Mouse (Mus musculus) layer of hippocampus, postnatal 36 days (tissue): ENCODE measurements around the gene Lta. TPM values are rescaled to one million over a fixed set of nuclear protein-coding genes. Genes with fewer than 3 reads are reported as not detected.

Experiments used
- DNase-seq, 2 experiments: peaks; one replicate each; pipeline ENCODE4 v3.0.0; 2022
- total RNA-seq, 2 experiments: library from RNA; stranded (reverse); gene quantifications; 2 replicates each; pipeline ENCODE4 v1.2.3; 2021

The Lta gene
- under 1 TPM; 0.28 to 0.42 TPM for total RNA-seq

DNA sequence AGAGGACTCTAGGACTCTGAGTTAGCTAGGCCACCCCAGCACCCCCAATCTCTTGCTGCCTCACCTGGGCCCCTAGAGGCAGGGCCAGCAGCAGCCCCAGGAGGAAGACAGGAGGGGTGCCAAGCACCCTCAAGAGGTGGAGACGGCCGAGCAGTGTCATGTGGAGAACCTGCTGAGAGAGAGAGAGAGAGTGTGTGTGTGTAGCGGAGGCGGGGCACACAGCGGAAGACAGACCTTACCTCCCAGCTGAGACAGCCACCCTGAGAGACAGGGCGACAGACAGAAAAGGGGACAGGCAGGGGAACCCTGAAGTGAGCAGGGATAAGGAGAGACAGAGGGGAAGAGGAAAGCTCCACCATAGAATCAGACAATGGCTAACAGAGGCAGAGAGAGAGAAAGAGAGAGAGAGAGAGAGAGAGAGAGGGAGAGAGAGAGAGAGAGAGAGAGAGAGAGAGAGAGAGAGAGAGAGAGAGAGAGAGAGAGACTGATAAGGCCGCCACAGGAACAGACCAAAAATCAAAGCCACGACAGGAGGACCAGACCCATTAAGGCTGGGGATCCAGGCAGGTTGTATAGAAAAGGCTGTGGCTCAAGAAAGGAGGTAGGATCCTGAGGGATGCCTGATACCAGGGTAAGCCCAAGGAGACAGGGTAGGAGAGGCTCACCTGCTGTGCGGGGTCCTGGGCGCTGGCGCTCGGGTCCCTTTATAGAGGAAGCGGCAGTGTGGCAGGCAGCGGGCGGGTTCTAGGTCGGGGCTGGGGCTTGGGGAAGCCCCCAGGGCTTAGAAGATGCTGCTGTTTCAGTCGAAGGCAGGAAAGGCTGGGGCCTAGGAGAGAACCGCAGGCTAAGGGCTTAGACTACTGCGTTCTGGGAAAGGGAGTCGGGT lies at the start of gene Lta:
Gene Lta (minus strand): TSS at position 858 of the 886 bp plus-strand sequence.
- DNase-seq, result no peak

DNA sequence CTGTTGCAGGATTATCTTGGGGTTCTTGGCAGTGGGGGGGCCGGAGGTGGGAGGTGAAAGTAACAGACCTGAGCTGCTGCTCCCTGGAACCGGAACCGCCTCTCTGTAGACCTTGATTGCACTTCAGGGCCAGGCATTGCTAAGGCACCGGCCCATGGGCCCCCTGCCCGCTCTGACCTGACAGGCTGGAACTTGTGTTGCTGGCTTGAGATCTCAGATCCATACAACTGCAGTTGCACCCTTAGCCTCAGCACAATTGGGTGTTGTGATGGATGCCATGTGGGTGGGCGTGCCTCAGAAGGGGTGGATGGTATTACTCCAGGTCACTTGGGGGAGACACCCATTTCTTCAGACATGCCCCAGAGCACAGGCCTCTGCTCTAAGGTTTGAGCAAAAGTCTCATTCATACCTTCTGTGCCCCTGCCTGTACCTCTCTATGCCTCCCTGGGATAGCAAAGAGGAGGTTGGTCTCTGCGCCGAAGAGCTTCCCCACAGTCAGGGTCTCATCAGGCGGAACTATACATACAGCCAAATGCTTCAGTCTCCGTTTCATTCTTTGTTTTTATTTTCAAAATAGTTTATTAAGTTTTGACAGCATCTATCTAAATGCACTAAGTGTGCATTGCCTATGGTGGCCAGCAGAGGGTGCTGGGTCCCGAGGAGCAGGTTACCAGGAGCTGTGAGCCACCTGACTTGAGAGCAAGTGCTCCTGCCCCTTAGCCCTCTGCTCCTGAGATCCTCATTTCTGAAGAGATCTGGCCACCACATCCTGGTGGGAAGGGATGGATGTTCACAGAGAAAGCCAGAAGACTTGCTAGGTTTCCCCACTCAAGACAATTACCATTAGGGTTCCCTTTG lies 49.3 kb upstream of the Lta start:
- no peak for DNase-seq

- DNase-seq, result no peak
Measured at GRCm38 (mm10) chr17:35253293-35254093, 48.3 kb upstream of the Lta start.

GRCm38 (mm10) chr17:35252619-35253292 lies 47.6 kb upstream of the Lta start:
- DNase-seq, result no peak

- no peak for DNase-seq
Measured at GRCm38 (mm10) chr17:35251981-35252380, 46.8 kb upstream of the Lta start.

- DNase-seq, result no peak
Measured at GRCm38 (mm10) chr17:35251162-35251719, 46.1 kb upstream of the Lta start.

- DNase-seq, result no peak
Measured at GRCm38 (mm10) chr17:35250348-35251120, 45.4 kb upstream of the Lta start.

DNA sequence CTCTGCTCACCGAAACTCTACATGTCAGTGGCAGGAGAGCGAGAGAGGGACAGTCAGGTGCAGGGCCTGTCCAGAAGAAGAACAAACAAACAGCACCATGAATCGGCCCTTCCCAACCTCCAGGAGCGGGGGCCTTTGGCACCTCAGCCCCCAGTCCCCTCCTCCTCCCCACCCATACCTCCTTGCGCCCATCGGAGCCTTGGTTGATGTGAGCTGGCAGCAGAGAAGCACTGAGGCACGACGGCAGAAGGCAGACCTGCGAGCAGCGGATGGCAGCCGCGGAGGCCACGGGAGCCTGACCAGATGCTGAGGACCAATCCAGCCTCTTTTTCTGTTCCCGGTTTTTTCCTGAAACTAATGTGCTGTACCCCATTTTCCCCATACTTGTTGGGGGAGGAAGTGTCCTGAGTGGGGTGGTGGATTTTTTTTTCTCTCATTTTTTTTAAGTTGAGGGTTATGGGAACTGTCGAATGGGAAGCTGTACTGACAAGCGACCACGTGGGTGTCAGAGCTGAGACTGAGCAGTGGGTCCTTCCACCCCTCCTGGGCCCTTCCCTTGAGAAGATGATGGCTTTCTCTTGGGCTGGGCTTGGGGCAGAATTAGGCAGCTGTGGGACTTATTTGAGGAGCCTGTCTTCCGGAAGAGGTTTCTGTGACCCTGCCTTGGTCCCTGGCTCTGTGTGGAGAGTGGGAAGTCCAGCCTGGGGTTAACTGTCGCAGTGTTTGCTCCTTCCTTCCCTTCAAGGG lies 44.5 kb upstream of the Lta start:
- no peak for DNase-seq

DNA sequence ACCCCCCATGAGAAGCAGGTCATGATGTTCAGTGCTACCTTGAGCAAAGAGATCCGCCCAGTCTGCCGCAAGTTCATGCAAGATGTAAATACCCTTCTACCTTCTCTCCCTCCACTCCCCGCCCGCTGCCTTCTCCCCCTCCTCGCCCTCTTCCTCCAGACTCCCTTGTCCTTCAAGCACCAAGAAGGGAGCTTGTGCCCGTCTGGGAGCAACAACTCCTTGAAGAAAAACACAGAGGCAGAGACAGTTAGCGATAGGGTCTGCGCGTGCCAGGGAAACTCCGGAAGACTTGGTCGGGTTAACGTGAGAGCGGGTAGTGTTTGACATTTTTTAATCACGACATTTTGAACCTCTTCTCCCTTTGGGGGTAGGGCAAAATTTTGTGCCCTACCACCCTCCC lies 43.8 kb upstream of the Lta start:
- no peak for DNase-seq

- no peak for DNase-seq
Measured at GRCm38 (mm10) chr17:35247144-35247543, 42.0 kb upstream of the Lta start.

GRCm38 (mm10) chr17:35245731-35246623 lies 40.8 kb upstream of the Lta start:
- no peak for DNase-seq

- DNase-seq, result no peak
Measured at GRCm38 (mm10) chr17:35244999-35245398, 39.8 kb upstream of the Lta start.

GRCm38 (mm10) chr17:35243086-35243485 lies 37.9 kb upstream of the Lta start:
- DNase-seq, result peak in 1 of 2 experiments; percentile 55

DNA sequence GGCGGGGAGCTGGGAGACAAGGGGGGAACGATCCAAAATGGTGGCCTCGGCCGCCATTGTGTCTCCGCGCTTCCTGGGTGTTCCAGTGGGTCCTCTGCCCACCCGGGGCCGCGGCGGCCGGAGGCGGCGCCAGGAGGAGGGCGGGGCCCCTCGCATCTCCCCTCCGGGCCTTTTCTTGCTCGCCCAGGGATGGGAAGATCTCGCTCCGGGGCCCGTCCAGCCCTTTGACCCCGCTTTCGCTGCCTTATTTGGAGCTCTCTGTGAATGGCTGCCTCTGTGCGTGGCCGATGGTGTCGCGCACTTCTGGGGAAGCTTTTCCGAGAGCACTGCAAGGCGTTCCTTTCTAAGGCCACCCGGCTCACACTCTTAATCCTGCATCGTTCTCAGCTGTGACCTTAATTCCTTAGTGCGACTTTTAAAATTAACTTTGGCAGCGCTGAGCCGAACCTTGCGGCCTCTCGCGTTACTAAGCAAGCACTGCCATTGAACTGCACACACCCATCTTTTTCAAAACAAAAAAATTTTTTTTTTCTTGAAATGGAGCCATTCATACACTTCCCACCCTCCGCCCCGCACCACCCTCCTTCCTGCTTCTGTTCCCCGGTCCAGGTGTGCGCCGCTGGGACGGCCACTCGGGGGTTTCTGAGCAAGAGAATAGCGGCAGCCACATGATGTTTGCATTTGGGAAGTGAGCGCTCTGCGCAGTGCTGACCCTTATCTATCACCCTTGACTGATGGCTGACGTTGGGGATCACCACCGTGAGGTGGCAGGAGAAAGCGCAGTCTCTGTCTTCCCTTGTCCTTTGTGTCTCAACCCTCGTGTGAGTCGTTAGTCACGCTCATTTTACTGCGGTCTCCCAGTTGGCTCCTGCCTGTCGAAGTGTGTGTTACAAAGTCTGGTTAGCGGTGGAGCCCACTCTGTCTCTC lies 37.1 kb upstream of the Lta start:
- DNase-seq, result peak in 1 of 2 experiments; percentile 48

DNA sequence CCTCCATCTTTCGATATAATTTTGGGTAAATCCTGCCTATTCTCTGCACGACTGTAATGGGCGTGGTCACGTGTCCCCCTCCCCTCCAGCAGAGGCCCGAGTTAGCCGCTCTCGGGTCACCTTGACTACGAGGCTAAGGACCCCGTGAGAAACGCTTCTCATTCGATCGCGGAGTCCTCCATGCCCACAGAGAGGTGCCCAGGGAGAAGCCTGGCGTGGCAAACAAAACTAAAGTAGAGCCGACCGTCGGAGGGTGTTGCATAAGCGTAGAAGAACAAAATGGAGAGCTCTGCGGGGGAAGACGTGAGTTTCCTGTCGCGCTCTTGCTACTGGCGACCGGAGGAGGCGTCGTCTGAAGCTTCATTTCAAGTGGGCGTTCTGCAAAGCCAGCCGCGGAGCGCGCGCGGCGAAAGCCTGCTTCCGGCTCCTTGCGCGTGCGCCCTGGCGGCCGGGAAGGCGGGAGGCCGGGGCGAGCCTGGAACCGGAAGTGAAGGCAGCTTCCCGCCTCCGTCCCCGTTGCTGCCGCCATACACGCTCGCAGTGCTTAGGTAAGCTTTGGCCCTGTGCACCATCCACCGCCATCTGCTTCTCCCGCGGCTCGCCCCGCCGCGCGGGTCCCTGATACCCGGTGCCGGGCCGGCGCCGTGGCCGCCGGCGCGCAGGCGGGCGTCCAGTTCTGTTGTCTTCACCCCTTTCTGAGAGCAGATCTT lies 36.3 kb upstream of the Lta start, which contains the start of gene Ddx39b:
Gene Ddx39b (plus strand): TSS at position 442 of the 710 bp plus-strand sequence.
- DNase-seq, result peak; percentile 97

DNA sequence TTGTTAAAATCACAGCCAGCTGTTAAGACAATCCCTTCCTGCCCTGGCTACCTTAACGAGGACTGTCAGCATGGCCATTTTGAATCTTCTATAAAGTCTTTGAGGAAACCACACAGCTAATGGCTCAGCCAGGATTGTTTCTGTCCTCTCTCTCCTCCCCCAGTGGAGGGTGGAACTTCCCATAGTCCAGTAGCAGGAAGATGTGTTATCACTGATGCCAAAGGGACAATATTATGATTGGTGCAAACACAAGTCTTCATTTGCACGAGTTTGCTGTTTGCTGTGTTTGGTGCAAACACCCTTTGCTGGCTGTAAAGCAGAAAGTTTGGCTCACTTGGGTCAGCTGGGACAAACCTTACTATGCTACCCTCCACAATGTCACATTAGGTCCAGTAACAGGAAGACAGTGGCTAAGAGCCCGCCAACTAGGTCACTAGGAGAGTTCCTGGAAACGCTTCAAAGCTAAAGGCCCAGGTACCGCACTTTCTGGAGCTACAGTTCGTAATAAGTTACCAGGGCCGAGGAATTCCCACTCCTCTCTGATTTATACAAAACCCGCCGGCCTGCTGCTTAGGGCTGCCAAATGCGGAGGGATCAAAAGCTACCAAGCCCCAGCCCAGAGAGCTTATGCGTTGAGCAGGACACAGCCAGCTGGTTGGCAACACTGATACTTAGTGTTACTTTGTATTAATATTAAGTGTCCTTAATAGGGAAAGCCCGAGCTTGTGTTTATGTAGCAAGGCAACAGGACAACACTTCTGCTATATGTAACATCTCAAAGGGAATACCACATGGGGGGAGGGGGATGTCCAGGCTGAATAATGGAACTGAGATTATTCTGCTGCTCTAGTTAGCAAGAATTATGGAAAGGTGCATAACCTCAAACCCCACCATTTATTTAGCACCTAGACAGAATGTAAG lies 35.5 kb upstream of the Lta start:
- no peak for DNase-seq
